Mouse (Mus musculus) liver, embryonic 13.5 days (tissue): ENCODE results near the gene Bcat1. TPM values are rescaled to one million over a fixed set of nuclear protein-coding genes. Genes with fewer than 3 reads are reported as not detected.

Experiments
- ATAC-seq: fragments of 200-750 bp; cut with Nextera tagmentation; 2 replicates; pipeline ENCODE4 v1.8.0; 2017; ENCODE audit warnings: low read depth, mild to moderate bottlenecking, moderate number of reproducible peaks, moderate library complexity
- DNase-seq: peaks from one replicate; pipeline ENCODE4 v3.0.0; 2022
- H3K27ac ChIP-seq: fragments of 300-500 bp; sonication (generic); 2 replicates; pipeline ENCODE4 v1.5.1; 2015; ENCODE audit warnings: moderate library complexity, mild to moderate bottlenecking, inconsistent platforms
- H3K27me3 ChIP-seq: fragments of 300-500 bp; sonication (generic); 2 replicates; pipeline ENCODE4 v1.6.1; 2015; ENCODE audit warnings: mild to moderate bottlenecking, inconsistent platforms
- H3K36me3 ChIP-seq: fragments of 300-500 bp; sonication (generic); 2 replicates; pipeline ENCODE4 v1.6.1; 2015; ENCODE audit warnings: mild to moderate bottlenecking, inconsistent platforms
- H3K4me1 ChIP-seq: fragments of 300-500 bp; sonication (generic); replicated peaks from 2 replicates; pipeline ENCODE4 v1.6.1; 2015; ENCODE audit warnings: inconsistent platforms
- H3K4me2 ChIP-seq: fragments of 300-500 bp; sonication (generic); 2 replicates; pipeline ENCODE4 v1.6.1; 2015; ENCODE audit warnings: inconsistent platforms, mild to moderate bottlenecking, moderate library complexity
- H3K4me3 ChIP-seq: fragments of 300-500 bp; sonication (generic); replicated peaks from 2 replicates; pipeline ENCODE4 v1.5.1; 2015; ENCODE audit warnings: mild to moderate bottlenecking, inconsistent platforms
- H3K9ac ChIP-seq: fragments of 300-500 bp; sonication (generic); 2 replicates; pipeline ENCODE4 v1.6.1; 2015; ENCODE audit warnings: mild to moderate bottlenecking, inconsistent platforms
- H3K9me3 ChIP-seq: fragments of 300-500 bp; sonication (generic); replicated peaks from 2 replicates; pipeline ENCODE4 v1.6.1; 2016; ENCODE audit warnings: inconsistent platforms
- WGBS: fragments of 180-500 bp; shearing (Covaris S2); methylation state at CpG from one replicate; pipeline ENCODE4 v1.1.7; 2015; ENCODE audit not compliant: insufficient replicate concordance; 5-methylcytosine and 5-hydroxymethylcytosine counted together
- polyA plus RNA-seq: library from polyadenylated mRNA; unstranded; fragments of >200 nt; fragmentation: Nextera tagmentation; extraction: Ambion mirVana; gene quantifications from 2 replicates; pipeline ENCODE4 v1.2.1, GENCODE M21; 2015

The Bcat1 gene
- polyA plus RNA-seq, 1 experiment from 2014 or later = 0.65 TPM

DNA sequence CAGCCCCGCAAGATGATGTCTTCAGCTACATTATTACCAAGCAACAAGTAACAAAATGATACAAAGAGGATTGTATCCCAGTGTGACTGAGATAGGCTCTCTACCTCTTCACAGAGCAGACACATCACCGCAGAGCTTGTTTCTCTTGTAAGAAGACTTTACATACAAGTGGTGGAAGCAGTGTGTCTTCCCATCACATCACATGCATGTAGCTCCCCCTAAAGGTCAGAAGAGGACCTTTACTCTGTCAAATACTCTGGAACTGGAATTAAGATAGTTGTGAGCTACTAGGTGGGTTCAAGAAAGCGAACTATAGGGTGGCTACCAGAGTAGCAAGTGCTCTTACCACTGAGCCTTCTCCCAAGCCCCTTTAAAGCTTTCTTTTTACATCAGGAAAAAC, 78.8 kb downstream of the Bcat1 start:
- H3K27ac ChIP-seq = no peak overlapping the region
- no peaks in the 10 kb centered on the region for H3K9me3 ChIP-seq
- H3K36me3 ChIP-seq = no peaks in the 10 kb centered on the region
- no peaks in the 10 kb centered on the region for H3K27me3 ChIP-seq
- ATAC-seq (no peak), DNase-seq (no peak)
- no peak overlapping the region for H3K4me2 ChIP-seq
- no peaks in the 10 kb centered on the region for H3K4me1 ChIP-seq
- WGBS = 70% methylated on average over 3 of the region's 3 CpGs
- H3K9ac ChIP-seq = no peak overlapping the region
- no peak overlapping the region for H3K4me3 ChIP-seq

DNA sequence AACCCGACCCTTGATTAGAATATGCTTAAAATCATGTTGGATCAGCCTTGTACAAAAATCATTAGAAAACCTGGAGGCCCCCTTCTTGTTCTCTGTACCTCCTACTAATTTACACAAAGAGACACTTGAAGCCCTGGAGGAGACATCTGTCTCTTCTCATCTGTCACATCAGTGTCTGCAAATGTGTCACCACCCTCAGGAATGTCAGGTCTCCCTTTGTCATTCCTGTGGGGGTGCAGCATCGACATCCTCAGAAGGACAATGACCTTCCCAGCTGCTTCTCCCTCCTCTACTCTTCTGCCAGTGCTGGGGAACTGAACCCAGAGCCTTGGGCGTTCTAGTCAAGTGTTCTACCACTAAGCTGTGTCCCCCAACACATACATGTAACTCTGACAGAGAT, 83.9 kb downstream of the Bcat1 start:
- no peaks in the 10 kb centered on the region for H3K36me3 ChIP-seq
- H3K9ac ChIP-seq = no peak overlapping the region
- no peak overlapping the region for H3K4me3 ChIP-seq
- no peak for DNase-seq
- no peak overlapping the region for H3K27ac ChIP-seq
- H3K27me3 ChIP-seq = no peaks in the 10 kb centered on the region
- 37% methylated on average over 3 of the region's 3 CpGs for WGBS
- ATAC-seq = no peak
- no peak overlapping the region for H3K4me2 ChIP-seq
- no peaks in the 10 kb centered on the region for H3K9me3 ChIP-seq
- no peaks in the 10 kb centered on the region for H3K4me1 ChIP-seq

- H3K9me3 ChIP-seq = no peaks in the 10 kb centered on the region
- H3K4me3 ChIP-seq = no peak overlapping the region
- H3K36me3 ChIP-seq = no peaks in the 10 kb centered on the region
- H3K4me2 ChIP-seq = no peak overlapping the region
- no peaks in the 10 kb centered on the region for H3K4me1 ChIP-seq
- no peak overlapping the region for H3K27ac ChIP-seq
- no peak for DNase-seq
- no peak for ATAC-seq
- no peak overlapping the region for H3K9ac ChIP-seq
- WGBS = 72% methylated on average over 4 of the region's 4 CpGs
- H3K27me3 ChIP-seq = no peaks in the 10 kb centered on the region
Measured at GRCm38 (mm10) chr6:144989193-144989592, 86.8 kb downstream of the Bcat1 start.

GRCm38 (mm10) chr6:144987676-144988075, 88.3 kb downstream of the Bcat1 start:
- no peak overlapping the region for H3K27ac ChIP-seq
- H3K36me3 ChIP-seq = no peaks in the 10 kb centered on the region
- ATAC-seq (no peak), DNase-seq (no peak)
- WGBS = 67% methylated on average over 6 of the region's 6 CpGs
- no peaks in the 10 kb centered on the region for H3K9me3 ChIP-seq
- H3K9ac ChIP-seq = no peak overlapping the region
- no peaks in the 10 kb centered on the region for H3K27me3 ChIP-seq
- no peak overlapping the region for H3K4me2 ChIP-seq
- H3K4me1 ChIP-seq = no peaks in the 10 kb centered on the region
- H3K4me3 ChIP-seq = no peak overlapping the region

DNA sequence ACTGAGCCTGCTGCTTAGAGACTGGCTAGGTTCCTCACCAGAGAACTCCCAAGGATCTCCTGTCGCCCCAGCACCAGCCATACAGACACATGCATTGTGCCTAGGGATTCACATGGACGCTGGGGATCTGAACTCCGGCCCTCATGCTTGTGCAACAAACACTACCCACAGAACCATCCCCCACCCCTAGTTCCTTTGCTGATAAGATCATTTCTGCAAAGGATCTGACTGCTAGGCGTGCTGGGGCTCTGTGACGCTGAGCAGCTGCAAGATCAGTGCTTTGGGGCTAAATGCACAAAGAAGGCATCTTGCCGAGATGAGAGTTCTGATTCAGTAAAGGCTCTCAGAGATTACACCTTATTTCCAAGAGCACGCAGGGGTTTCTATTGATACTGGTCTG, 88.8 kb downstream of the Bcat1 start:
- WGBS = 48% methylated on average over 7 of the region's 7 CpGs
- no peak for ATAC-seq
- H3K9me3 ChIP-seq = no peaks in the 10 kb centered on the region
- no peak overlapping the region for H3K27ac ChIP-seq
- no peak overlapping the region for H3K9ac ChIP-seq
- DNase-seq = no peak
- H3K27me3 ChIP-seq = no peaks in the 10 kb centered on the region
- H3K4me3 ChIP-seq = no peak overlapping the region
- H3K36me3 ChIP-seq = no peaks in the 10 kb centered on the region
- H3K4me1 ChIP-seq = no peaks in the 10 kb centered on the region
- H3K4me2 ChIP-seq = no peak overlapping the region

- Histone ChIP-seq H3K4me3 (no peak overlapping the region), H3K4me1 (no peaks in the 10 kb centered on the region), H3K27me3 (no peaks in the 10 kb centered on the region), H3K36me3 (no peaks in the 10 kb centered on the region), H3K9me3 (no peaks in the 10 kb centered on the region), H3K4me2 (no peak overlapping the region), H3K27ac (no peak overlapping the region), H3K9ac (no peak overlapping the region)
- 74% methylated on average over 8 of the region's 8 CpGs for WGBS
- DNase-seq = no peak
- ATAC-seq = no peak
Measured at GRCm38 (mm10) chr6:144984221-144984620, 91.8 kb downstream of the Bcat1 start.

- Histone ChIP-seq H3K9ac (no peak overlapping the region), H3K9me3 (no peaks in the 10 kb centered on the region), H3K36me3 (no peaks in the 10 kb centered on the region), H3K4me3 (no peak overlapping the region), H3K4me2 (no peak overlapping the region), H3K27me3 (no peaks in the 10 kb centered on the region), H3K4me1 (no peaks in the 10 kb centered on the region), H3K27ac (no peak overlapping the region)
- WGBS = 65% methylated on average over 3 of the region's 3 CpGs
- ATAC-seq (no peak), DNase-seq (no peak)
Measured at GRCm38 (mm10) chr6:144982093-144982492, 93.9 kb downstream of the Bcat1 start.

DNA sequence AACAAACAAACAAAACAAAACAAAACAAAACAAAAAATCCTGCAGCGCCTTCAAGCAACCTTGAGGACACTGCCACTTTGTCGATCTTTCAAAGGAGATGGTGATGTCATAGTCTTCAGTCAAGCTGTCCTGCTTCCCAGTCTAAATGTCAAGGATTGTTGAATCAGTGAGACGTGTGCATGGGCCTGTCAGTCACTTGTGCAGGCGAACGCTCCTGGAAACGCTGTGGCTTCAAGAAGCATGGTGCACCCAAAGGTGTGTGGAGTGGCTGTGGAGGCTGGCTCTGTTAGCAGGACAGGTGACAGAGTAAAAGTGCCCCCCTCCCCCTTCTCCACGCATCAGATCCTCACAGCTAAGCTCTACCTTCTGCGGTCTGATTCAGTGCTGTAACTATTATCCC, 103.6 kb downstream of the Bcat1 start:
- no peak for ATAC-seq
- WGBS = 68% methylated on average over 8 of the region's 8 CpGs
- no peak overlapping the region for H3K9ac ChIP-seq

DNA sequence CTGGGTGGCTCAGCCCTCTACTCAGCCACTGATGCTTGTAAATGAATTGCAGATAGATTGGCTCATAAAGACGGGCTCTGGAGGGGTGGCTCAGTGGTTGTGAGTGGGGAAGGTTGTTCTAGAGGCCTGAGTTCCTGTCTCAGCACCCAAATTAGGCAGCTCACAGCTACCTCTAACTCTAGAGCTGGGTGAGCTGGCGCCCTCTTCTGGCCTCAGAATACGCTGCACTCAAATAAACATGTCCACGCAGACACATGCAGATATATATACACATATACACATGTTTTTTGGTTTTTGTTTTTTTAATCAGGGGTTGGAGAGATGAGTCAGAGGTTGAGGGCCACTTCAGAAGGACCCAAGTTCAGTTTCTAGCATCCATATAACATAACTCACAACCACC, 105.1 kb downstream of the Bcat1 start:
- Histone ChIP-seq H3K9me3 (no peaks in the 10 kb centered on the region), H3K4me3 (no peak overlapping the region), H3K4me1 (no peaks in the 10 kb centered on the region), H3K4me2 (no peak overlapping the region), H3K27me3 (no peaks in the 10 kb centered on the region), H3K36me3 (no peaks in the 10 kb centered on the region), H3K9ac (no peak overlapping the region), H3K27ac (no peak overlapping the region)
- no peak for DNase-seq
- WGBS = 61% methylated on average over 4 of the region's 4 CpGs
- ATAC-seq = no peak

More for the DNA sequence above, 103.6 kb downstream of the Bcat1 start:
- no peaks in the 10 kb centered on the region for H3K36me3 ChIP-seq
- H3K4me1 ChIP-seq = no peaks in the 10 kb centered on the region
- no peaks in the 10 kb centered on the region for H3K27me3 ChIP-seq
- H3K4me3 ChIP-seq = no peak overlapping the region
- no peak for DNase-seq
- no peaks in the 10 kb centered on the region for H3K9me3 ChIP-seq
- H3K4me2 ChIP-seq = no peak overlapping the region
- no peak overlapping the region for H3K27ac ChIP-seq

DNA sequence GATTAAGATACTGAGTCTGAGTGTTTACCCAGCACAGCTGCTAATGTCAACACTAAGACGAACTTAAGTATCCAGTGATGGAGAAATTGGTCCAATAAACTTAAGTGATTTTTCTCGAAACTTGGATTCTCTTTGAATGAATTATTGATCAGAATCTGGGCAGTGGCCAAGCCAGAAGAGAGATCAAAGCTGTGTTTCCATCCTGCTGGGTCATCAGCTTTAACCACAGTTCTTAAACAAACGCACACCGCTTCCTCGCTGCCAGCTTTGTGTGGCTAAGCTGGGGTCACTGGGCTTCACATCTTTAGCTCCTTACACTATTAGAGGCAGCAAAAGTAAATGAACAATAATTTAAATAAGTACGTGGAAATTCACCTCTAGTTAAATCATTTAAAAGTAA, 108.4 kb downstream of the Bcat1 start:
- DNase-seq = no peak
- no peak overlapping the region for H3K27ac ChIP-seq
- 51% methylated on average over 6 of the region's 6 CpGs for WGBS

DNA sequence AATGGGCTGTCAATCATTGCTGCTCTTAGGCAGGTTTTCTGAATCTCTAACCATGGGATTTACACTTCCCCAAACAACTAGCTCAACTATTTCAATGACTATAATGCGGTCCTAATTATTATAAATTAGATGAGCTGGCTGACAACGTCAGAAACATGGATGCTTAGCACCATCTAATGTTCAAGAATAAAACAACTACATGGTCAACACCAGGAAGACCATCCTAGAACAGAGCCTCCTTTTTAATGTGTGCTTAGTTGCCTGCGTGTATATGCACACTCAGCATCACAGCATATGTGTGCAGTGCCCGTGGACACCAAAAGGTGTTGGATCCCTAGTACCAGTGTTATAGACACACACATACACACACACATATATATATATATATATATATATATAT, 111.8 kb downstream of the Bcat1 start:
- ATAC-seq = no peak
- Histone ChIP-seq H3K9me3 (no peaks in the 10 kb centered on the region), H3K27me3 (no peaks in the 10 kb centered on the region), H3K9ac (no peak overlapping the region), H3K4me1 (no peaks in the 10 kb centered on the region), H3K27ac (no peak overlapping the region), H3K36me3 (no peaks in the 10 kb centered on the region), H3K4me3 (no peak overlapping the region), H3K4me2 (no peak overlapping the region)
- no peak for DNase-seq
- 71% methylated on average over 4 of the region's 4 CpGs for WGBS

More for the DNA sequence above, 108.4 kb downstream of the Bcat1 start:
- Histone ChIP-seq H3K4me3 (no peak overlapping the region), H3K27me3 (no peaks in the 10 kb centered on the region), H3K4me2 (no peak overlapping the region), H3K9ac (no peak overlapping the region), H3K4me1 (no peaks in the 10 kb centered on the region), H3K9me3 (no peaks in the 10 kb centered on the region), H3K36me3 (no peaks in the 10 kb centered on the region)
- no peak for ATAC-seq

GRCm38 (mm10) chr6:144963156-144963555, 112.8 kb downstream of the Bcat1 start:
- Histone ChIP-seq H3K9ac (no peak overlapping the region), H3K36me3 (no peaks in the 10 kb centered on the region), H3K4me2 (no peak overlapping the region), H3K27me3 (no peaks in the 10 kb centered on the region), H3K4me1 (no peaks in the 10 kb centered on the region), H3K9me3 (no peaks in the 10 kb centered on the region), H3K27ac (no peak overlapping the region), H3K4me3 (no peak overlapping the region)
- DNase-seq = no peak
- 65% methylated on average over 8 of the region's 8 CpGs for WGBS
- no peak for ATAC-seq

GRCm38 (mm10) chr6:144962013-144962354, 114.0 kb downstream of the Bcat1 start:
- Histone ChIP-seq H3K9ac (no peak overlapping the region), H3K36me3 (no peaks in the 10 kb centered on the region), H3K4me2 (no peak overlapping the region), H3K9me3 (no peaks in the 10 kb centered on the region), H3K4me3 (no peak overlapping the region), H3K27ac (no peak overlapping the region), H3K27me3 (no peaks in the 10 kb centered on the region), H3K4me1 (no peaks in the 10 kb centered on the region)
- ATAC-seq (no peak), DNase-seq (no peak)
- 52% methylated on average over 4 of the region's 4 CpGs for WGBS
